Mouse (Mus musculus): ENCODE data around the gene Cnrip1. TPM values are rescaled to one million over a fixed set of nuclear protein-coding genes. Genes with fewer than 3 reads are reported as not detected.
A peak's percentile ranks its signal among the peaks of the same experiment; 100 is the strongest.

Cnrip1 gene
- polyA plus RNA-seq, 1 experiment, result 6.5 TPM

- H3K4me1 ChIP-seq (ENCODE audit: control insufficient read depth, insufficient read depth, low read length), result no peaks in the 10 kb centered on the region
- no peak overlapping the region for H3K27ac ChIP-seq (ENCODE audit: insufficient read depth, low read depth, low read length)
- H3K36me3 ChIP-seq (ENCODE audit: control insufficient read depth, insufficient read depth, low read length), result no peaks in the 10 kb centered on the region
- TF ChIP-seq POLR2A (IDR thresholded peaks at IDR 0.05; ENCODE audit: low read depth, low read length) (no peak), CTCF (conservative IDR thresholded peaks at IDR 0.05; ENCODE audit: insufficient read depth, insufficient read length, low read depth, low read length) (no peak)
- H3K4me3 ChIP-seq (ENCODE audit: insufficient read depth, low read depth, low read length), result no peak overlapping the region
- H3K27me3 ChIP-seq (replicated peaks; ENCODE audit: control insufficient read depth, insufficient read depth, low read length), result no peaks in the 10 kb centered on the region
- peak; percentile 24 for DNase-seq
- 47% methylated on average over 6 of the region's 6 CpGs for WGBS
Observed at GRCm38 (mm10) chr11:17107359-17107758, 56.0 kb downstream of the Cnrip1 start.

GRCm38 (mm10) chr11:17112419-17113090 is 61.2 kb downstream of the Cnrip1 start:
- H3K36me3 ChIP-seq (ENCODE audit: control insufficient read depth, insufficient read depth, low read length), result no peaks in the 10 kb centered on the region
- no peak for TF ChIP-seq POLR2A (IDR thresholded peaks at IDR 0.05; ENCODE audit: low read depth, low read length)
- no peak for DNase-seq
- 78% methylated on average over 1 of the region's 1 CpGs for WGBS
- H3K27me3 ChIP-seq (replicated peaks; ENCODE audit: control insufficient read depth, insufficient read depth, low read length), result no peaks in the 10 kb centered on the region
- no peaks in the 10 kb centered on the region for H3K4me1 ChIP-seq (ENCODE audit: control insufficient read depth, insufficient read depth, low read length)
- H3K4me3 ChIP-seq (ENCODE audit: insufficient read depth, low read depth, low read length), result no peak overlapping the region
- H3K27ac ChIP-seq (ENCODE audit: insufficient read depth, low read depth, low read length), result no peak overlapping the region

GRCm38 (mm10) chr11:17126418-17126817 is 75.0 kb downstream of the Cnrip1 start:
- Histone ChIP-seq H3K27me3 (replicated peaks; ENCODE audit: control insufficient read depth, insufficient read depth, low read length) (no peaks in the 10 kb centered on the region), H3K27ac (ENCODE audit: insufficient read depth, low read depth, low read length) (no peak overlapping the region), H3K36me3 (ENCODE audit: control insufficient read depth, insufficient read depth, low read length) (no peaks in the 10 kb centered on the region), H3K4me3 (ENCODE audit: insufficient read depth, low read depth, low read length) (no peak overlapping the region), H3K4me1 (ENCODE audit: control insufficient read depth, insufficient read depth, low read length) (no peaks in the 10 kb centered on the region)
- 41% methylated on average over 2 of the region's 2 CpGs for WGBS
- TF ChIP-seq POLR2A (IDR thresholded peaks at IDR 0.05; ENCODE audit: low read depth, low read length) (no peak), CTCF (conservative IDR thresholded peaks at IDR 0.05; ENCODE audit: insufficient read depth, insufficient read length, low read depth, low read length) (no peak)
- no peak for DNase-seq

Other genes starting within 250 kb of the Cnrip1 start
- gene Fbxo48, start 100.2 kb upstream of the Cnrip1 start, polyA plus RNA-seq (2012; rRNA removed), result 0.08 and 0.11 TPM in 2 replicates
- gene Plek, start 795 bp downstream of the Cnrip1 start, polyA plus RNA-seq (2012; rRNA removed), result 0.43 and 1.4 TPM in 2 replicates
- 30.9 and 36.5 TPM in 2 replicates for gene Ppp3r1, start 107.7 kb downstream of the Cnrip1 start, polyA plus RNA-seq (2012; rRNA removed)
- gene Wdr92, start 130.5 kb downstream of the Cnrip1 start, polyA plus RNA-seq (2012; rRNA removed), result 6.3 and 8.1 TPM in 2 replicates
- 5.4 and 7.0 TPM in 2 replicates for gene Pno1, start 160.0 kb downstream of the Cnrip1 start, polyA plus RNA-seq (2012; rRNA removed)
- gene C1d, start 206.0 kb downstream of the Cnrip1 start, polyA plus RNA-seq (2012; rRNA removed), result 28.5 and 39.7 TPM in 2 replicates

All from kidney, adult 2 months (tissue).